Mouse (Mus musculus): Measurements from ENCODE around the gene Slc35f3. TPM values are rescaled to one million over a fixed set of nuclear protein-coding genes. Genes with fewer than 3 reads are reported as not detected.

The Slc35f3 gene
- polyA plus RNA-seq, 1 experiment from 2014 or later: 1.2 TPM

GRCm38 (mm10) chr8:126424163-126424562 lies 125.8 kb downstream of the Slc35f3 start:
- no peak overlapping the region for H3K27ac ChIP-seq (replicated peaks)
- ATAC-seq (replicated peaks): no peak
- H3K4me3 ChIP-seq: no peak overlapping the region
- H3K27me3 ChIP-seq: no peaks in the 10 kb centered on the region
- H3K4me1 ChIP-seq: peaks cover 19% of the 10 kb centered on the region
- H3K4me2 ChIP-seq (replicated peaks): no peak overlapping the region
- 91% methylated on average over 4 of the region's 4 CpGs for WGBS
- H3K9me3 ChIP-seq: no peaks in the 10 kb centered on the region
- H3K9ac ChIP-seq (replicated peaks): no peak overlapping the region
- H3K36me3 ChIP-seq: peaks cover 41% of the 10 kb centered on the region

GRCm38 (mm10) chr8:126424946-126425345 lies 126.6 kb downstream of the Slc35f3 start:
- Histone ChIP-seq H3K27me3 (no peaks in the 10 kb centered on the region), H3K9me3 (no peaks in the 10 kb centered on the region), H3K4me2 (replicated peaks) (no peak overlapping the region), H3K36me3 (peaks cover 49% of the 10 kb centered on the region), H3K4me1 (peaks cover 19% of the 10 kb centered on the region), H3K9ac (replicated peaks) (no peak overlapping the region), H3K27ac (replicated peaks) (no peak overlapping the region), H3K4me3 (no peak overlapping the region)
- WGBS: 75% methylated on average over 1 of the region's 1 CpGs
- ATAC-seq (replicated peaks): no peak

- Histone ChIP-seq H3K4me2 (replicated peaks) (no peak overlapping the region), H3K4me3 (no peak overlapping the region), H3K9ac (replicated peaks) (no peak overlapping the region), H3K9me3 (no peaks in the 10 kb centered on the region), H3K27ac (replicated peaks) (no peak overlapping the region), H3K4me1 (no peaks in the 10 kb centered on the region), H3K36me3 (peaks cover 67% of the 10 kb centered on the region), H3K27me3 (no peaks in the 10 kb centered on the region)
- no peak for ATAC-seq (replicated peaks)
- WGBS: 96% methylated on average over 5 of the region's 5 CpGs
Measured at GRCm38 (mm10) chr8:126429635-126430034, 131.3 kb downstream of the Slc35f3 start.

- H3K36me3 ChIP-seq: peaks cover 60% of the 10 kb centered on the region
Measured at GRCm38 (mm10) chr8:126433827-126434226, 135.5 kb downstream of the Slc35f3 start.

GRCm38 (mm10) chr8:126438937-126439336 lies 140.6 kb downstream of the Slc35f3 start:
- Histone ChIP-seq H3K9ac (replicated peaks) (no peak overlapping the region), H3K9me3 (no peaks in the 10 kb centered on the region), H3K4me3 (no peak overlapping the region), H3K36me3 (peaks cover 40% of the 10 kb centered on the region), H3K27ac (replicated peaks) (no peak overlapping the region), H3K4me1 (no peaks in the 10 kb centered on the region), H3K27me3 (no peaks in the 10 kb centered on the region), H3K4me2 (replicated peaks) (no peak overlapping the region)
- WGBS: 66% methylated on average over 2 of the region's 2 CpGs
- ATAC-seq (replicated peaks): no peak

More at GRCm38 (mm10) chr8:126433827-126434226, 135.5 kb downstream of the Slc35f3 start:
- no peaks in the 10 kb centered on the region for H3K9me3 ChIP-seq
- no peak overlapping the region for H3K9ac ChIP-seq (replicated peaks)
- no peak overlapping the region for H3K4me2 ChIP-seq (replicated peaks)
- no peaks in the 10 kb centered on the region for H3K27me3 ChIP-seq
- H3K4me1 ChIP-seq: no peaks in the 10 kb centered on the region
- 88% methylated on average over 7 of the region's 7 CpGs for WGBS
- no peak overlapping the region for H3K27ac ChIP-seq (replicated peaks)
- no peak overlapping the region for H3K4me3 ChIP-seq
- no peak for ATAC-seq (replicated peaks)

Other genes starting within 250 kb of the Slc35f3 start
- gene Coa6, start 124.0 kb downstream of the Slc35f3 start, polyA plus RNA-seq (2015; fragmentation: Nextera tagmentation; extraction: Ambion mirVana): 42.0 and 47.6 TPM in 2 replicates
- 1.6 and 1.9 TPM in 2 replicates for gene Tarbp1, start 176.5 kb downstream of the Slc35f3 start, polyA plus RNA-seq (2015; fragmentation: Nextera tagmentation; extraction: Ambion mirVana)

All from forebrain, embryonic 15.5 days (tissue).